ENCODE assay signal across 12 mouse cellular contexts in genomic region chr9:50470377-50471100, GRCm38 (mm10). TPM values are rescaled to one million over a fixed set of nuclear protein-coding genes. Genes with fewer than 3 reads are reported as not detected.
DNase-seq lines count a peak whose midpoint lies in the region; ATAC-seq and TF ChIP-seq lines count a peak whose summit lies in the region.
"Had no signal": no experiment of that assay in that cellular context is flagged by ENCODE, and none has a peak within 500 bp of the region (broad histone marks: within the 10 kb centered on the region; RNA-seq: fewer than 3 reads in every experiment).

No protein-coding gene starts in this region.

- peaks cover 7% of the 10 kb centered on the region; the same call in 1 of the 2 replicates for H3K4me1 ChIP-seq in lung, postnatal 0 days (ENCODE audit: insufficient read depth, low read depth, low read length)
- H3K4me1 ChIP-seq in lung, adult 2 months (ENCODE audit: control insufficient read depth, insufficient read depth, low read length) = peaks cover 4% of the 10 kb centered on the region; the same call in 1 of the 2 replicates

- WGBS in lung, postnatal 0 days = 40% methylated on average over 5 of the region's 5 CpGs
- 38% methylated on average over 5 of the region's 5 CpGs for WGBS in lung, adult 2 months

- H3K9ac ChIP-seq in lung, postnatal 0 days (replicated peaks; ENCODE audit: low read depth) = no peak overlapping the region
- H3K9ac ChIP-seq: heart, embryonic 15.5 days; liver, embryonic 15.5 days had no signal

- DNase-seq in lung, postnatal 0 days (ENCODE audit: low spot score) = peak; percentile 79
- no peak for DNase-seq in lung, adult 2 months
- peak; percentile 60 for DNase-seq in thymus, postnatal 4 days
- no peak for DNase-seq in cerebellum, adult 18-20 months
- no peak for DNase-seq in spleen, adult 12 weeks (ENCODE audit: low spot score)
- no peak for DNase-seq in frontal cortex, postnatal 36 days (ENCODE audit: low spot score in 2 of 2)
- DNase-seq: kidney, adult 18-20 months; layer of hippocampus, postnatal 36 days had no signal

- TF ChIP-seq POLR2A in lung, adult 2 months (IDR thresholded peaks at IDR 0.05; ENCODE audit: borderline replicate concordance, extremely low read depth, low read depth, low read length) = no peak

- no peak overlapping the region for H3K4me2 ChIP-seq in lung, postnatal 0 days (replicated peaks; ENCODE audit: low read depth, low read length)
- H3K4me2 ChIP-seq: heart, embryonic 15.5 days; liver, embryonic 15.5 days had no signal

- H3K9me3 ChIP-seq in lung, postnatal 0 days (ENCODE audit: low read length) = no peaks in the 10 kb centered on the region
- H3K9me3 ChIP-seq: heart, embryonic 15.5 days; liver, embryonic 15.5 days had no signal

- H3K4me3 ChIP-seq in lung, postnatal 0 days (ENCODE audit: low read depth, low read length) = no peak overlapping the region
- no peak overlapping the region for H3K4me3 ChIP-seq in lung, adult 2 months (replicated peaks; ENCODE audit: extremely low read depth, low read depth, low read length)
- H3K4me3 ChIP-seq: heart, embryonic 15.5 days; liver, embryonic 15.5 days had no signal

- no peak for TF ChIP-seq CTCF in lung, postnatal 0 days (IDR thresholded peaks at IDR 0.05)
- TF ChIP-seq CTCF in lung, adult 2 months (IDR thresholded peaks at IDR 0.05; ENCODE audit: insufficient read depth, low read length) = no peak

- TF ChIP-seq EP300 in lung, postnatal 0 days (IDR thresholded peaks at IDR 0.05) = peak; percentile 41; the same call in 1 of the 2 replicates

- ATAC-seq in lung, postnatal 0 days = peak; percentile 84
- ATAC-seq in activated CD4-positive, CD25-positive, alpha-beta regulatory T cell, adult 4 months = peak; percentile 63
- ATAC-seq in megakaryocyte, adult 5-6 weeks (ENCODE audit: poor library complexity, severe bottlenecking) = peak; percentile 77

- H3K36me3 ChIP-seq in lung, postnatal 0 days (ENCODE audit: insufficient read depth, low read length) = no peaks in the 10 kb centered on the region
- H3K36me3 ChIP-seq: heart, embryonic 15.5 days; liver, embryonic 15.5 days had no signal

- no peaks in the 10 kb centered on the region for H3K27me3 ChIP-seq in lung, postnatal 0 days (replicated peaks; ENCODE audit: insufficient read depth, low read length)
- H3K27me3 ChIP-seq: heart, embryonic 15.5 days; liver, embryonic 15.5 days had no signal

- H3K27ac ChIP-seq in lung, postnatal 0 days (ENCODE audit: low read length) = no peak overlapping the region
- H3K27ac ChIP-seq: liver, embryonic 15.5 days had no signal

RNA-seq across cellular contexts. Expression of gene Plet1, which starts 23.8 kb away (rescaled TPM):
- 53.8 and 60.8 TPM in 2 replicates for polyA plus RNA-seq in lung, postnatal 0 days (2015; fragmentation: Nextera tagmentation; extraction: Ambion mirVana)
- 53.4 and 55.7 TPM in 2 replicates for polyA plus RNA-seq in lung, adult 2 months (2012; rRNA removed)
- polyA plus RNA-seq in activated CD4-positive, CD25-positive, alpha-beta regulatory T cell, adult 4 months (2017; shearing (Covaris generic)) = under 1 TPM in 1 of 2 experiments, not detected in 1; 0.20 TPM
- total RNA-seq in megakaryocyte, adult 5-6 weeks (2015) = not detected in 2 replicates
- total RNA-seq in megakaryocyte, adult 5-6 weeks (2017) = not detected in 2 replicates
- total RNA-seq: layer of hippocampus, postnatal 36 days had no signal

RNA-seq across cellular contexts. Expression of gene Pts, which starts 58.0 kb away (rescaled TPM):
- polyA plus RNA-seq in lung, postnatal 0 days (2015; fragmentation: Nextera tagmentation; extraction: Ambion mirVana) = 76.0 and 79.4 TPM in 2 replicates
- 30.6 and 33.1 TPM in 2 replicates for polyA plus RNA-seq in lung, adult 2 months (2012; rRNA removed)
- polyA plus RNA-seq in activated CD4-positive, CD25-positive, alpha-beta regulatory T cell, adult 4 months (2017; shearing (Covaris generic)) = 100 to 1,000 TPM; 117 to 121 TPM
- total RNA-seq in megakaryocyte, adult 5-6 weeks (2015) = 97.1 and 106 TPM in 2 replicates
- total RNA-seq in megakaryocyte, adult 5-6 weeks (2017) = 61.2 and 67.4 TPM in 2 replicates

Comparison
In these comparisons a context has a peak if more than half of its experiments do, and no peak if none do; other contexts are left out.
1. DNase-seq: peak in lung, postnatal 0 days (single experiment) and thymus, postnatal 4 days (single experiment); none in lung, adult 2 months (single experiment), cerebellum, adult 18-20 months (0 of 2), spleen, adult 12 weeks (single experiment) and frontal cortex, postnatal 36 days (0 of 2).
2. RNA of gene Plet1, which starts 23.8 kb away (polyA plus RNA-seq): 53.4 to 55.7 TPM in lung, adult 2 months and 53.8 to 60.8 TPM in lung, postnatal 0 days; 0.20 TPM in activated CD4-positive, CD25-positive, alpha-beta regulatory T cell, adult 4 months; every median in the first group is over 10 times any median in the second.
3. Peak in every context shown above with its lines, with median percentiles within 50 percentile points of each other: ATAC-seq.